Mouse (Mus musculus): ENCODE measurements around the gene Smim13.

DNA sequence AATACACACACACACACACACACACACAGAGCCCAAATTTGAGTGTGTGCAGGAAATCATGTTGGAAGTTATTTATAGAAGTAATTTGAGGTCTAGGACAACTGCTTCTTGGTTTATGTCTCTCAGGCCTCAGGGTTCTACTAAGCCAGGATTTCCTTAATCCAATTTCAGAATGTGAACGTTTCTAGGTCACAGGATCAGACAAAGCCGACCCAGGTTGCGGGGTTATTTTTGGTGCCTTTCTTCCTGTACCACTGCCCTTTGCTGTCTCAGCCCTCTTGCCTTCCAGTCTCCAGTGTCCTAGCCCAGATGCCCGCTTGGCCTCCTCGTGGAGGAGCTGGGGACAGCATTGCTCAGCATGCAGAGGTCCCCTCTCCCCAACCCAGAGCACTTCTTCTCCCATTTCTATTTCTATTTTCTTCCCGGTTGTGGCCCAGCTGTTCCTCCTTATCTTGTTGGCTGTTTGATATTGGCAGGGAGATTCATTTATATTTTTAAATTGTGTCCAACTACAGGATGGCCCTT lies 5.3 kb upstream of the Smim13 start:
- TF ChIP-seq CTCF (IDR thresholded peaks at IDR 0.05; ENCODE audit: insufficient read depth, low read length) (no peak), POLR2A (IDR thresholded peaks at IDR 0.05; ENCODE audit: borderline replicate concordance, extremely low read depth, low read depth, low read length) (no peak)

Data from lung, adult 2 months (tissue).